Mouse (Mus musculus): ENCODE measurements at regions not wholly inside any gene's neighbourhood (a gene's known extent, or its start where the extent isn't known, plus 50 kb on each side); places are given as distances from the start of the nearest gene placed in this dataset.

- ATAC-seq (ENCODE audit: low FRiP score) (no peak), DNase-seq (ENCODE audit: low spot score) (no peak)
- no peak overlapping the region for H3K27ac ChIP-seq (ENCODE audit: low read depth, low read length)
- no peak overlapping the region for H3K9ac ChIP-seq (replicated peaks; ENCODE audit: low read length, poor library complexity, severe bottlenecking)
- no peak overlapping the region for H3K4me3 ChIP-seq (ENCODE audit: low read depth, low read length)
- WGBS, result 84% methylated on average over 14 of the region's 14 CpGs
- H3K4me2 ChIP-seq (ENCODE audit: low read depth, low read length, poor library complexity, severe bottlenecking), result no peak overlapping the region
- H3K9me3 ChIP-seq (ENCODE audit: low read length), result no peaks in the 10 kb centered on the region
- H3K36me3 ChIP-seq (ENCODE audit: insufficient read depth, low read length), result no peaks in the 10 kb centered on the region
- TF ChIP-seq CTCF (IDR thresholded peaks at IDR 0.05), result no peak
- no peaks in the 10 kb centered on the region for H3K27me3 ChIP-seq (ENCODE audit: insufficient read depth, low read length)
- no peaks in the 10 kb centered on the region for H3K4me1 ChIP-seq (ENCODE audit: insufficient read depth, low read length)
These were observed 243.4 kb upstream of the Adcy2 start for GRCm38 (mm10) chr13:69242544-69243296.

- H3K27ac ChIP-seq (ENCODE audit: low read depth, low read length), result no peak overlapping the region
- H3K36me3 ChIP-seq (ENCODE audit: insufficient read depth, low read length), result no peaks in the 10 kb centered on the region
- H3K27me3 ChIP-seq (ENCODE audit: insufficient read depth, low read length), result no peaks in the 10 kb centered on the region
- no peak overlapping the region for H3K9ac ChIP-seq (replicated peaks; ENCODE audit: low read length, poor library complexity, severe bottlenecking)
- H3K4me2 ChIP-seq (ENCODE audit: low read depth, low read length, poor library complexity, severe bottlenecking), result no peak overlapping the region
- no peak for DNase-seq (ENCODE audit: low spot score)
- no peak for TF ChIP-seq CTCF (IDR thresholded peaks at IDR 0.05)
- H3K9me3 ChIP-seq (ENCODE audit: low read length), result no peaks in the 10 kb centered on the region
- no peaks in the 10 kb centered on the region; the same call in 1 of the 2 replicates for H3K4me1 ChIP-seq (ENCODE audit: insufficient read depth, low read length)
- ATAC-seq (ENCODE audit: low FRiP score), result no peak
- 67% methylated on average over 4 of the region's 4 CpGs for WGBS
- H3K4me3 ChIP-seq (ENCODE audit: low read depth, low read length), result no peak overlapping the region
These were observed 251.2 kb upstream of the Adcy2 start for GRCm38 (mm10) chr13:69250334-69251129.

GRCm38 (mm10) chr13:69251130-69251561 lies 251.8 kb upstream of the Adcy2 start:
- Histone ChIP-seq H3K9ac (replicated peaks; ENCODE audit: low read length, poor library complexity, severe bottlenecking) (no peak overlapping the region), H3K4me1 (ENCODE audit: insufficient read depth, low read length) (no peaks in the 10 kb centered on the region; the same call in 1 of the 2 replicates), H3K27ac (ENCODE audit: low read depth, low read length) (no peak overlapping the region), H3K9me3 (ENCODE audit: low read length) (no peaks in the 10 kb centered on the region), H3K36me3 (ENCODE audit: insufficient read depth, low read length) (no peaks in the 10 kb centered on the region), H3K4me2 (ENCODE audit: low read depth, low read length, poor library complexity, severe bottlenecking) (no peak overlapping the region), H3K4me3 (ENCODE audit: low read depth, low read length) (no peak overlapping the region), H3K27me3 (ENCODE audit: insufficient read depth, low read length) (no peaks in the 10 kb centered on the region)
- DNase-seq (ENCODE audit: low spot score) (peak; percentile 37), ATAC-seq (ENCODE audit: low FRiP score) (0 out of 2 replicates have a peak, but pooled peaks have one; percentile 38)
- 58% methylated on average over 6 of the region's 6 CpGs for WGBS
- TF ChIP-seq CTCF (IDR thresholded peaks at IDR 0.05), result no peak

- no peak overlapping the region for H3K4me3 ChIP-seq (ENCODE audit: low read depth, low read length)
- peak; percentile 54; the same call in 1 of the 2 replicates for ATAC-seq (ENCODE audit: low FRiP score)
- no peak for TF ChIP-seq CTCF (IDR thresholded peaks at IDR 0.05)
- no peak overlapping the region for H3K9ac ChIP-seq (replicated peaks; ENCODE audit: low read length, poor library complexity, severe bottlenecking)
- H3K4me2 ChIP-seq (ENCODE audit: low read depth, low read length, poor library complexity, severe bottlenecking), result no peak overlapping the region
- H3K27me3 ChIP-seq (ENCODE audit: insufficient read depth, low read length), result no peaks in the 10 kb centered on the region
- H3K27ac ChIP-seq (ENCODE audit: low read depth, low read length), result no peak overlapping the region
- H3K36me3 ChIP-seq (ENCODE audit: insufficient read depth, low read length), result no peaks in the 10 kb centered on the region
- H3K4me1 ChIP-seq (ENCODE audit: insufficient read depth, low read length), result no peaks in the 10 kb centered on the region; the same call in 1 of the 2 replicates
- H3K9me3 ChIP-seq (ENCODE audit: low read length), result no peaks in the 10 kb centered on the region
- peak; percentile 80 for DNase-seq (ENCODE audit: low spot score)
- 62% methylated on average over 10 of the region's 10 CpGs for WGBS
These were observed 253.0 kb upstream of the Adcy2 start for GRCm38 (mm10) chr13:69252335-69252734.

- Histone ChIP-seq H3K36me3 (ENCODE audit: insufficient read depth, low read length) (no peaks in the 10 kb centered on the region), H3K4me3 (ENCODE audit: low read depth, low read length) (no peak overlapping the region), H3K27me3 (ENCODE audit: insufficient read depth, low read length) (no peaks in the 10 kb centered on the region), H3K4me1 (ENCODE audit: insufficient read depth, low read length) (no peaks in the 10 kb centered on the region), H3K4me2 (ENCODE audit: low read depth, low read length, poor library complexity, severe bottlenecking) (no peak overlapping the region), H3K9me3 (ENCODE audit: low read length) (no peaks in the 10 kb centered on the region), H3K9ac (replicated peaks; ENCODE audit: low read length, poor library complexity, severe bottlenecking) (no peak overlapping the region), H3K27ac (ENCODE audit: low read depth, low read length) (no peak overlapping the region)
- DNase-seq (ENCODE audit: low spot score) (no peak), ATAC-seq (ENCODE audit: low FRiP score) (peak; percentile 33; the same call in 1 of the 2 replicates)
- TF ChIP-seq CTCF (IDR thresholded peaks at IDR 0.05), result no peak
- 50% methylated on average over 5 of the region's 5 CpGs for WGBS
These were observed 261.1 kb upstream of the Adcy2 start for GRCm38 (mm10) chr13:69260485-69260884.

- no peaks in the 10 kb centered on the region for H3K36me3 ChIP-seq (ENCODE audit: insufficient read depth, low read length)
- no peak for TF ChIP-seq CTCF (IDR thresholded peaks at IDR 0.05)
- no peaks in the 10 kb centered on the region for H3K4me1 ChIP-seq (ENCODE audit: insufficient read depth, low read length)
- no peaks in the 10 kb centered on the region for H3K9me3 ChIP-seq (ENCODE audit: low read length)
- DNase-seq (ENCODE audit: low spot score) (no peak), ATAC-seq (ENCODE audit: low FRiP score) (no peak)
- no peak overlapping the region for H3K27ac ChIP-seq (ENCODE audit: low read depth, low read length)
- H3K4me3 ChIP-seq (ENCODE audit: low read depth, low read length), result no peak overlapping the region
- WGBS, result 51% methylated on average over 4 of the region's 4 CpGs
- no peak overlapping the region for H3K9ac ChIP-seq (replicated peaks; ENCODE audit: low read length, poor library complexity, severe bottlenecking)
- H3K4me2 ChIP-seq (ENCODE audit: low read depth, low read length, poor library complexity, severe bottlenecking), result no peak overlapping the region
- H3K27me3 ChIP-seq (ENCODE audit: insufficient read depth, low read length), result no peaks in the 10 kb centered on the region
These were observed 261.6 kb upstream of the Adcy2 start for GRCm38 (mm10) chr13:69260972-69261371.
